Comparison of ENCODE assay signal across 7 mouse cellular contexts in genomic region chr2:155385090-155385489, GRCm38 (mm10). TPM values are rescaled to one million over a fixed set of nuclear protein-coding genes. Genes with fewer than 3 reads are reported as not detected.
DNase-seq lines count a peak whose midpoint lies in the region; ATAC-seq and TF ChIP-seq lines count a peak whose summit lies in the region.

No protein-coding gene starts in this region.

- TF ChIP-seq CTCF in spleen, adult 2 months (IDR thresholded peaks at IDR 0.05; ENCODE audit: extremely low read depth, insufficient read depth, insufficient read length, insufficient replicate concordance): peak; percentile 67; the same call in 1 of the 2 replicates

- H3K27ac ChIP-seq in brown adipose tissue, adult 24 weeks (replicated peaks; ENCODE audit: low read depth, low read length): peak overlapping the region; percentile 11
- no peak overlapping the region for H3K27ac ChIP-seq in forebrain, embryonic 14.5 days (ENCODE audit: low read depth, low read length)
- H3K27ac ChIP-seq in hindbrain, embryonic 13.5 days: peak overlapping the region; percentile 64
- peak overlapping the region; percentile 39; the same call in 1 of the 2 replicates for H3K27ac ChIP-seq in midbrain, embryonic 15.5 days
- no peak overlapping the region for H3K27ac ChIP-seq in spleen, adult 2 months (ENCODE audit: insufficient read depth, low read length)

- H3K36me3 ChIP-seq in forebrain, embryonic 14.5 days (ENCODE audit: control insufficient read depth, insufficient read depth, low read length): peaks cover 47% of the 10 kb centered on the region
- peaks cover 50% of the 10 kb centered on the region for H3K36me3 ChIP-seq in hindbrain, embryonic 13.5 days
- H3K36me3 ChIP-seq in midbrain, embryonic 15.5 days (replicated peaks): peaks cover 22% of the 10 kb centered on the region
- H3K36me3 ChIP-seq in spleen, adult 2 months (ENCODE audit: control insufficient read depth, insufficient read depth, low read length): peaks cover 4% of the 10 kb centered on the region; the same call in 1 of the 2 replicates

- no peak overlapping the region for H3K4me3 ChIP-seq in brown adipose tissue, adult 24 weeks (ENCODE audit: insufficient read depth, low read depth, low read length)
- no peak overlapping the region for H3K4me3 ChIP-seq in forebrain, embryonic 14.5 days (ENCODE audit: low read depth, low read length)
- H3K4me3 ChIP-seq in hindbrain, embryonic 13.5 days: peak overlapping the region; percentile 21
- H3K4me3 ChIP-seq in midbrain, embryonic 15.5 days: no peak overlapping the region
- H3K4me3 ChIP-seq in spleen, adult 2 months (ENCODE audit: extremely low read depth, insufficient read depth, insufficient read length): no peak overlapping the region

- H3K27me3 ChIP-seq in forebrain, embryonic 14.5 days (replicated peaks; ENCODE audit: control insufficient read depth, insufficient read depth, low read length): no peaks in the 10 kb centered on the region
- 0 out of 2 replicates have a peak, but pooled peaks cover 2% of the 10 kb centered on the region for H3K27me3 ChIP-seq in hindbrain, embryonic 13.5 days
- H3K27me3 ChIP-seq in midbrain, embryonic 15.5 days (replicated peaks): no peaks in the 10 kb centered on the region
- no peaks in the 10 kb centered on the region for H3K27me3 ChIP-seq in spleen, adult 2 months (ENCODE audit: control insufficient read depth, insufficient read depth, low read length)

- ATAC-seq in forebrain, embryonic 14.5 days: no peak
- no peak for ATAC-seq in hindbrain, embryonic 13.5 days (ENCODE audit: low FRiP score)
- no peak for ATAC-seq in midbrain, embryonic 15.5 days (replicated peaks)

- H3K4me1 ChIP-seq in brown adipose tissue, adult 24 weeks (ENCODE audit: control insufficient read depth, insufficient read depth, insufficient read length, low read length): peaks cover 3% of the 10 kb centered on the region; the same call in 1 of the 2 replicates
- H3K4me1 ChIP-seq in forebrain, embryonic 14.5 days (ENCODE audit: control insufficient read depth, insufficient read depth, low read length): peaks cover 24% of the 10 kb centered on the region
- H3K4me1 ChIP-seq in hindbrain, embryonic 13.5 days (replicated peaks): peaks cover 65% of the 10 kb centered on the region
- peaks cover 55% of the 10 kb centered on the region for H3K4me1 ChIP-seq in midbrain, embryonic 15.5 days
- H3K4me1 ChIP-seq in spleen, adult 2 months (ENCODE audit: control insufficient read depth, insufficient read depth, insufficient read length): no peaks in the 10 kb centered on the region; the same call in none of the 2 replicates

- no peaks in the 10 kb centered on the region for H3K9me3 ChIP-seq in forebrain, embryonic 14.5 days (replicated peaks; ENCODE audit: control insufficient read depth, low read length)
- no peaks in the 10 kb centered on the region for H3K9me3 ChIP-seq in hindbrain, embryonic 13.5 days
- no peaks in the 10 kb centered on the region for H3K9me3 ChIP-seq in midbrain, embryonic 15.5 days

- 0 out of 2 replicates have a peak overlapping the region, but pooled peaks have one; percentile 18 for H3K4me2 ChIP-seq in forebrain, embryonic 14.5 days (ENCODE audit: low read length)
- H3K4me2 ChIP-seq in hindbrain, embryonic 13.5 days: peak overlapping the region; percentile 84
- peak overlapping the region; percentile 73 for H3K4me2 ChIP-seq in midbrain, embryonic 15.5 days

- intact Hi-C loops in left cerebral cortex, postnatal 10 days (cut with DNase I): no loop called here

- H3K9ac ChIP-seq in forebrain, embryonic 14.5 days (ENCODE audit: low read length): no peak overlapping the region
- H3K9ac ChIP-seq in hindbrain, embryonic 13.5 days: peak overlapping the region; percentile 65; the same call in 1 of the 2 replicates
- H3K9ac ChIP-seq in midbrain, embryonic 15.5 days: peak overlapping the region; percentile 4; the same call in 1 of the 2 replicates

- 22% methylated on average over 7 of the region's 7 CpGs for whole genome bisulfite sequencing in forebrain, embryonic 14.5 days
- WGBS in hindbrain, embryonic 13.5 days: 18% methylated on average over 7 of the region's 7 CpGs
- 19% methylated on average over 7 of the region's 7 CpGs for WGBS in midbrain, embryonic 15.5 days
- whole genome bisulfite sequencing in spleen, adult 2 months: 17% methylated on average over 7 of the region's 7 CpGs

- TF ChIP-seq POLR2A in spleen, adult 2 months (IDR thresholded peaks at IDR 0.05; ENCODE audit: low read depth, low read length): no peak

- peak; percentile 89 for DNase-seq in NIH3T3 (ENCODE audit: low read depth)
- peak; percentile 80 for DNase-seq in forebrain, embryonic 14.5 days (ENCODE audit: low spot score)
- peak; percentile 76 to 88 for DNase-seq in left cerebral cortex, postnatal 10 days (ENCODE audit: extremely low spot score in 1 of 2, low spot score in 2 of 2)
- peak; percentile 75 to 77 for DNase-seq in spleen, adult 2 months (ENCODE audit: low read depth in 1 of 2, low spot score in 2 of 2)

RNA-seq across cellular contexts. Expression of gene Trp53inp2, which starts 4.2 kb away (rescaled TPM):
- polyA plus RNA-seq in brown adipose tissue, adult 24 weeks (2012; ENCODE audit: insufficient read depth, insufficient read length, missing spikeins): 229 and 288 TPM in 2 replicates
- polyA plus RNA-seq in forebrain, embryonic 14.5 days (2014; fragmentation: Nextera tagmentation; extraction: Ambion mirVana): 57.7 and 72.6 TPM in 2 replicates
- polyA plus RNA-seq in hindbrain, embryonic 13.5 days (2015; fragmentation: Nextera tagmentation; extraction: Ambion mirVana): 125 and 126 TPM in 2 replicates
- 100 to 1,000 TPM; 194 to 199 TPM for total RNA-seq in left cerebral cortex, postnatal 10 days (2021)
- 105 and 114 TPM in 2 replicates for polyA plus RNA-seq in midbrain, embryonic 15.5 days (2015; fragmentation: Nextera tagmentation; extraction: Ambion mirVana)
- 16.9 and 29.8 TPM in 2 replicates for polyA plus RNA-seq in spleen, adult 2 months (2012; rRNA removed)

RNA-seq across cellular contexts. Expression of gene Pigu, which starts 27.9 kb away (rescaled TPM):
- polyA plus RNA-seq in brown adipose tissue, adult 24 weeks (2012; ENCODE audit: insufficient read depth, insufficient read length, missing spikeins): 19.0 and 20.3 TPM in 2 replicates
- 63.6 and 70.8 TPM in 2 replicates for polyA plus RNA-seq in forebrain, embryonic 14.5 days (2014; fragmentation: Nextera tagmentation; extraction: Ambion mirVana)
- 52.1 and 53.6 TPM in 2 replicates for polyA plus RNA-seq in hindbrain, embryonic 13.5 days (2015; fragmentation: Nextera tagmentation; extraction: Ambion mirVana)
- 10 to 100 TPM; 31.1 to 32.2 TPM for total RNA-seq in left cerebral cortex, postnatal 10 days (2021)
- 62.0 and 63.8 TPM in 2 replicates for polyA plus RNA-seq in midbrain, embryonic 15.5 days (2015; fragmentation: Nextera tagmentation; extraction: Ambion mirVana)
- polyA plus RNA-seq in spleen, adult 2 months (2012; rRNA removed): 16.0 and 17.6 TPM in 2 replicates

Comparison
In these comparisons a context has a peak if more than half of its experiments do, and no peak if none do; other contexts are left out.
1. H3K27ac ChIP-seq: peak in brown adipose tissue, adult 24 weeks (single experiment), hindbrain, embryonic 13.5 days (single experiment) and midbrain, embryonic 15.5 days (single experiment); none in forebrain, embryonic 14.5 days (single experiment) and spleen, adult 2 months (single experiment).
2. H3K4me2 ChIP-seq: peak in every context shown above with its lines; median percentile 84 in hindbrain, embryonic 13.5 days; 73 in midbrain, embryonic 15.5 days; 18 in forebrain, embryonic 14.5 days.
3. Peak in every context shown above with its lines, with median percentiles within 50 percentile points of each other: DNase-seq.